Mouse (Mus musculus) liver, postnatal 0 days (tissue): ENCODE data around the gene Dhdh.
"Not testable (repeated sequence)": the region's sequence is repeated elsewhere in the genome, so short reads cannot be mapped to it uniquely, and the experiment has no call there.

Experiments
- CTCF ChIP-seq: sonication (generic); IDR thresholded peaks from 2 replicates; pipeline ENCODE4 v1.5.1; 2016; ENCODE audit warnings: antibody characterized with exemption, low read depth
- EP300 ChIP-seq: IDR thresholded peaks from 2 replicates; pipeline ENCODE4 v1.6.1; 2016; ENCODE audit warnings: antibody characterized with exemption, low read depth, mild to moderate bottlenecking

DNA sequence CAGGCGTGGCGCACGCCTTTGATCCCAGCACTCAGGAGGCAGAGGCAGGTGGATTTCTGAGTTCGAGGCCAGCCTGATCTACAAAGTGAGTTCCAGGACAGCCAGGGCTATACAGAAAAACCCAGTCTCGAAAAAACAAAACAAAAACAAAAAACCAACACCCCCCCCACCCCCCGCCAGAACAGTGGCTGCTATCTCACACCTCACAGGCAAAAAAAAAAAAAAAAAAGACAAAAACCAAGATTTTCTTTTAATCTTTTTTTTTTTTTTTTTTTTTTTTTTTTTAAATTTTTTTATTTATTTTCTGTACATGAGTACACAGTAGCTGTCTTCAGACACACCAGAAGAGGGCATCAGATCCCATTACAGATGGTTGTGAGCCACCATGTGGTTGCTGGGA, 38.6 kb upstream of the Dhdh start:
- TF ChIP-seq CTCF, EP300: not testable (repeated sequence)
